Mouse (Mus musculus): ENCODE measurements around the gene Loxl1. TPM values are rescaled to one million over a fixed set of nuclear protein-coding genes. Genes with fewer than 3 reads are reported as not detected.

Gene Loxl1
- polyA plus RNA-seq, 1 experiment from 2014 or later = 54.6 TPM

- WGBS = 20% methylated on average over 7 of the region's 7 CpGs
- ATAC-seq (replicated peaks; ENCODE audit: insufficient number of reproducible peaks, insufficient read depth, low FRiP score, low read depth) = no peak
- no peaks in the 10 kb centered on the region for H3K36me3 ChIP-seq
- no peaks in the 10 kb centered on the region for H3K27me3 ChIP-seq
- peak overlapping the region; percentile 95 for H3K27ac ChIP-seq
- H3K4me2 ChIP-seq = peak overlapping the region; percentile 73
- H3K9me3 ChIP-seq (replicated peaks) = no peaks in the 10 kb centered on the region
- H3K4me1 ChIP-seq (replicated peaks) = peaks cover 52% of the 10 kb centered on the region
- H3K9ac ChIP-seq = peak overlapping the region; percentile 66
- peak overlapping the region; percentile 58 for H3K4me3 ChIP-seq
Observed at GRCm38 (mm10) chr9:58248746-58249413, 64.1 kb downstream of the Loxl1 start.

DNA sequence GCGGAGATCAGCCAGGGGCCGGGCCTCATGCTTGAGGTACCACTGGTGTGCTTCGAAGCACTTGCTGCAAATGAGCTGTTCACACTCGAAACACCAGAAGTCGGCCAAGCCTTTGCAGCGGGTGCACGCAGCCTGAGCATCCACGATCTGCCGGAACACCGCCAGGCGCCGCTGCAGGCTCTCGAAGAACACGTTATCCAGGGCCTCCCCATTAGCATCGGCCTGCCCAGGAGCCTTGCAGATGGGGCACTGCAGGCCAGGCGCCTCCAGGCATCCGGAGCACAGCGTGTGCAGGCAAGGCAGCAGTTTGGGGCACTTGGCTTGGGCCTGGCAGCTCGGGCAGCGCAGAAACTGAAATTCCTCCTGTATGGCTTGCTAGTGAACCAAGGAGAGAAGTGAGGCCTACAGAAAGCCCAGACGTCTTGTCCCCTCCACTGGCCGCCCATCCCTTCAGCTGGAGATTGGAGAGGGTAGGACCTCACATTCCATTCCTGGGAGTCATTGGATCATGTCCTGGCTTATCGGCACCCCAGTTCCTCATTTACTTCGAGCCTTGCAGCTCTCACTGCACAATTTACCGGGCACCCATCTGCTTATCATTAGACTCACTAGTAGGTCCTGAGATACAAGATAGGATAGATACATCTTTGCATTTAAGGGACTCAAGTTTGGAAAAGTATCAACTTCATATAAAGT, 65.8 kb downstream of the Loxl1 start:
- Histone ChIP-seq H3K9ac (peak overlapping the region; percentile 55), H3K9me3 (replicated peaks) (no peaks in the 10 kb centered on the region), H3K27ac (peak overlapping the region; percentile 80), H3K4me2 (peak overlapping the region; percentile 73), H3K27me3 (no peaks in the 10 kb centered on the region), H3K36me3 (no peaks in the 10 kb centered on the region), H3K4me1 (replicated peaks) (peaks cover 63% of the 10 kb centered on the region), H3K4me3 (peak overlapping the region; percentile 42)
- peak; percentile 48; the same call in 1 of the 2 replicates for ATAC-seq (replicated peaks; ENCODE audit: insufficient number of reproducible peaks, insufficient read depth, low FRiP score, low read depth)
- 5% methylated on average over 25 of the region's 25 CpGs for WGBS

- Histone ChIP-seq H3K9ac (no peak overlapping the region), H3K27me3 (no peaks in the 10 kb centered on the region), H3K9me3 (replicated peaks) (no peaks in the 10 kb centered on the region), H3K4me2 (no peak overlapping the region), H3K4me1 (replicated peaks) (peaks cover 74% of the 10 kb centered on the region), H3K27ac (no peak overlapping the region), H3K36me3 (no peaks in the 10 kb centered on the region), H3K4me3 (no peak overlapping the region)
- no peak for ATAC-seq (replicated peaks; ENCODE audit: insufficient number of reproducible peaks, insufficient read depth, low FRiP score, low read depth)
- 51% methylated on average over 4 of the region's 4 CpGs for WGBS
Observed at GRCm38 (mm10) chr9:58246083-58246591, 66.8 kb downstream of the Loxl1 start.

DNA sequence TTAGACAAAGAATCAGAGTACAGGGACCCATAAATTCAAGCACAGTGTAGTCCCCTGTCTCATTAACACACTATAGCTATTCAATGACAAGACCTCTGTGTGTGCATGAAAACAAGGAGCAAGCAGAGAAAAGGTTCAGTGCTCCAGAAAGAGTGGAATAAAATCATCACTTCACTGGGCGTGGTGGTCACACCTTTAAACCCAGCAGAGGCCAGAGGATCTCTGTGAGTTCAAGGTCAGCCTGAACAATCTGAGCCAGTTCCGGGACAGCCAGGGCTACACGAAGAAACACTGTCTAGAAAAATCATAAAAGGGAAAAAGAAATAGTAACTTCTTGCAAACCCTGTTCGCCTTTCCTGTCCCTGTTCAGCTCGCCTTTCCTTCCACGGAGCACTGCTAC, 69.3 kb downstream of the Loxl1 start:
- Histone ChIP-seq H3K27me3 (no peaks in the 10 kb centered on the region), H3K36me3 (no peaks in the 10 kb centered on the region), H3K4me2 (no peak overlapping the region), H3K4me3 (no peak overlapping the region), H3K4me1 (replicated peaks) (peaks cover 60% of the 10 kb centered on the region), H3K9ac (no peak overlapping the region), H3K27ac (no peak overlapping the region), H3K9me3 (replicated peaks) (no peaks in the 10 kb centered on the region)
- WGBS = 72% methylated on average over 6 of the region's 6 CpGs
- no peak for ATAC-seq (replicated peaks; ENCODE audit: insufficient number of reproducible peaks, insufficient read depth, low FRiP score, low read depth)

DNA sequence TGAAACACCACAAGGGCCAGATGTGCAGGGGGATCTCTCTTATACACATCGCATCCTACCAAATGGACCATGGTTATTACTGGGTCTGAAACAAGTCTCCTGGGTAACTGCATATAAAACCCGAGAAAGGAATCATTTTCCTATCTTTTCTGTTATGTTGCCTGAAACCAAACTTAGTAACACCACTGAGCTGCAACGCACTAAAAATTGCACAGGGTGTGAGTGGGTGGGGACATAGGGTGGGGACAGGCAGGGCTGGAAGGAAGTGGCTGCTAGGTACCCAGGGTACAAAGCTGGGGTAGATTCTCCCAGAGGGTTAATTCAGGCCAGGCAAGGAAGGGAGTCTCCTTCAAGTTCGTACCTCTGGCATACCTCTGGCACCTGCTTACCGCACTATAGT, 70.3 kb downstream of the Loxl1 start:
- no peaks in the 10 kb centered on the region for H3K36me3 ChIP-seq
- 69% methylated on average over 5 of the region's 5 CpGs for WGBS
- H3K4me3 ChIP-seq = no peak overlapping the region
- ATAC-seq (replicated peaks; ENCODE audit: insufficient number of reproducible peaks, insufficient read depth, low FRiP score, low read depth) = no peak
- peaks cover 52% of the 10 kb centered on the region for H3K4me1 ChIP-seq (replicated peaks)
- no peaks in the 10 kb centered on the region for H3K9me3 ChIP-seq (replicated peaks)
- no peaks in the 10 kb centered on the region for H3K27me3 ChIP-seq
- H3K27ac ChIP-seq = peak overlapping the region; percentile 38; the same call in 1 of the 2 replicates
- no peak overlapping the region for H3K4me2 ChIP-seq
- H3K9ac ChIP-seq = no peak overlapping the region

GRCm38 (mm10) chr9:58241780-58242485, 71.1 kb downstream of the Loxl1 start:
- Histone ChIP-seq H3K36me3 (no peaks in the 10 kb centered on the region), H3K4me2 (no peak overlapping the region), H3K4me1 (replicated peaks) (peaks cover 44% of the 10 kb centered on the region)

More at GRCm38 (mm10) chr9:58241780-58242485, 71.1 kb downstream of the Loxl1 start:
- ATAC-seq (replicated peaks; ENCODE audit: insufficient number of reproducible peaks, insufficient read depth, low FRiP score, low read depth) = peak; percentile 74
- Histone ChIP-seq H3K9me3 (replicated peaks) (no peaks in the 10 kb centered on the region), H3K9ac (no peak overlapping the region; the same call in 1 of the 2 replicates), H3K4me3 (no peak overlapping the region), H3K27ac (peak overlapping the region; percentile 38), H3K27me3 (no peaks in the 10 kb centered on the region)
- 45% methylated on average over 9 of the region's 9 CpGs for WGBS

Other genes starting within 250 kb of the Loxl1 start
- gene Stra6, start 249.4 kb downstream of the Loxl1 start, polyA plus RNA-seq (2015; fragmentation: Nextera tagmentation; extraction: Ambion mirVana) = 0.14 and 0.76 TPM in 2 replicates
- gene Ccdc33, start 194.4 kb downstream of the Loxl1 start, polyA plus RNA-seq (2015; fragmentation: Nextera tagmentation; extraction: Ambion mirVana) = 0.34 TPM in 1 of 2 replicates, not detected in the other
- 28.4 and 49.0 TPM in 2 replicates for gene Islr, start 108.9 kb downstream of the Loxl1 start, polyA plus RNA-seq (2015; fragmentation: Nextera tagmentation; extraction: Ambion mirVana)
- gene Islr2, start 108.9 kb downstream of the Loxl1 start, polyA plus RNA-seq (2015; fragmentation: Nextera tagmentation; extraction: Ambion mirVana) = 0.20 TPM in 1 of 2 replicates, not detected in the other
- 10.0 and 15.8 TPM in 2 replicates for gene Pml, start 63.4 kb downstream of the Loxl1 start, polyA plus RNA-seq (2015; fragmentation: Nextera tagmentation; extraction: Ambion mirVana)
- 25.2 and 28.6 TPM in 2 replicates for gene Stoml1, start 60.0 kb downstream of the Loxl1 start, polyA plus RNA-seq (2015; fragmentation: Nextera tagmentation; extraction: Ambion mirVana)
- not detected in 2 replicates for gene Tbc1d21, start 57.3 kb upstream of the Loxl1 start, polyA plus RNA-seq (2015; fragmentation: Nextera tagmentation; extraction: Ambion mirVana)
- 0.71 and 1.4 TPM in 2 replicates for gene Insyn1, start 175.4 kb upstream of the Loxl1 start, polyA plus RNA-seq (2015; fragmentation: Nextera tagmentation; extraction: Ambion mirVana)
- gene Cd276, start 242.3 kb upstream of the Loxl1 start, polyA plus RNA-seq (2015; fragmentation: Nextera tagmentation; extraction: Ambion mirVana) = 22.0 and 32.6 TPM in 2 replicates